In genomic region chr5:134946857-134947255, GRCm38 (mm10) we compare ENCODE assay signal across 9 mouse cellular contexts. TPM values are rescaled to one million over a fixed set of nuclear protein-coding genes. Genes with fewer than 3 reads are reported as not detected.
DNase-seq lines count a peak whose midpoint lies in the region; ATAC-seq and TF ChIP-seq lines count a peak whose summit lies in the region.
"Had no signal": no experiment of that assay in that cellular context is flagged by ENCODE, and none has a peak within 500 bp of the region (broad histone marks: within the 10 kb centered on the region; RNA-seq: fewer than 3 reads in every experiment).

TSS of gene Cldn4 (minus strand) at chr5:134946934.

- H3K9ac ChIP-seq in hindbrain, embryonic 15.5 days: no peak within 1 kb of the TSS
- H3K9ac ChIP-seq in lung, embryonic 14.5 days: peak within 1 kb of the TSS; percentile 62
- H3K9ac ChIP-seq: liver, embryonic 14.5 days had no signal

- 13% methylated on average over 11 of the region's 11 CpGs for WGBS in hindbrain, embryonic 15.5 days
- 16% methylated on average over 11 of the region's 11 CpGs for WGBS in lung, embryonic 14.5 days

- no peak within 1 kb of the TSS for H3K4me3 ChIP-seq in hindbrain, embryonic 15.5 days
- peak within 1 kb of the TSS; percentile 48 for H3K4me3 ChIP-seq in lung, embryonic 14.5 days (ENCODE audit: low read depth, low read length)

- no peaks in the 10 kb centered on the region for H3K9me3 ChIP-seq in hindbrain, embryonic 15.5 days
- no peaks in the 10 kb centered on the region for H3K9me3 ChIP-seq in lung, embryonic 14.5 days (ENCODE audit: low read depth, low read length)

- ATAC-seq in hindbrain, embryonic 15.5 days (ENCODE audit: low FRiP score, low read depth): no peak
- peak; percentile 53 for ATAC-seq in lung, embryonic 14.5 days (ENCODE audit: insufficient read depth)
- no peak for ATAC-seq in cerebellum, adult (ENCODE audit: insufficient number of reproducible peaks, low FRiP score, low TSS enrichment)

- H3K27me3 ChIP-seq in hindbrain, embryonic 15.5 days: peaks cover 21% of the 10 kb centered on the region
- peaks cover 25% of the 10 kb centered on the region for H3K27me3 ChIP-seq in lung, embryonic 14.5 days (ENCODE audit: insufficient read depth, low read length)

- no peak within 1 kb of the TSS for H3K27ac ChIP-seq in hindbrain, embryonic 15.5 days (replicated peaks)
- peak within 1 kb of the TSS; percentile 91 for H3K27ac ChIP-seq in lung, embryonic 14.5 days (ENCODE audit: low read depth)
- H3K27ac ChIP-seq: liver, embryonic 14.5 days had no signal

- no peak for TF ChIP-seq CTCF in lung, embryonic 14.5 days (IDR thresholded peaks at IDR 0.05; ENCODE audit: low read depth)

- DNase-seq in kidney, adult 18-20 months: peak; percentile 35
- DNase-seq in kidney, adult 11 months: no peak
- DNase-seq in lung, embryonic 14.5 days: peak; percentile 85
- peak; percentile 76 to 85 for DNase-seq in thymus, postnatal 36 days
- DNase-seq in frontal cortex, postnatal 36 days (ENCODE audit: low spot score in 2 of 2): no peak
- DNase-seq in layer of hippocampus, adult 9-10 months (ENCODE audit: low spot score): no peak

- H3K4me1 ChIP-seq in hindbrain, embryonic 15.5 days (replicated peaks): 0 out of 2 replicates have a peak, but pooled peaks cover 2% of the 10 kb centered on the region
- peaks cover 22% of the 10 kb centered on the region for H3K4me1 ChIP-seq in lung, embryonic 14.5 days (ENCODE audit: insufficient read depth)

- peak within 1 kb of the TSS; percentile 1; the same call in 1 of the 2 replicates for H3K4me2 ChIP-seq in hindbrain, embryonic 15.5 days
- peak within 1 kb of the TSS; percentile 55 for H3K4me2 ChIP-seq in lung, embryonic 14.5 days

- H3K36me3 ChIP-seq in hindbrain, embryonic 15.5 days: no peaks in the 10 kb centered on the region
- no peaks in the 10 kb centered on the region for H3K36me3 ChIP-seq in lung, embryonic 14.5 days (ENCODE audit: insufficient read depth)

RNA-seq across cellular contexts. Expression of gene Cldn4, which starts in this region (rescaled TPM):
- 0.10 TPM in 1 of 2 replicates, not detected in the other for polyA plus RNA-seq in hindbrain, embryonic 15.5 days (2015; fragmentation: Nextera tagmentation; extraction: Ambion mirVana)
- 41.9 and 42.4 TPM in 2 replicates for polyA plus RNA-seq in lung, embryonic 14.5 days (2014; fragmentation: Nextera tagmentation; extraction: Ambion mirVana)

Comparison
In these comparisons a context has a peak if more than half of its experiments do, and no peak if none do; other contexts are left out.
1. RNA of gene Cldn4 (polyA plus RNA-seq): 41.9 to 42.4 TPM in lung, embryonic 14.5 days; 0.10 TPM in hindbrain, embryonic 15.5 days; every median in the first group is over 10 times any median in the second.
2. DNase-seq: peak in kidney, adult 18-20 months (single experiment), lung, embryonic 14.5 days (single experiment) and thymus, postnatal 36 days (2 of 2); none in kidney, adult 11 months (single experiment), frontal cortex, postnatal 36 days (0 of 2) and layer of hippocampus, adult 9-10 months (single experiment).